Mouse (Mus musculus) heart, embryonic 15.5 days (tissue): Measurements from ENCODE around the gene Aph1c. TPM values are rescaled to one million over a fixed set of nuclear protein-coding genes. Genes with fewer than 3 reads are reported as not detected.
"Not testable (repeated sequence)": the region's sequence is repeated elsewhere in the genome, so short reads cannot be mapped to it uniquely, and the experiment has no call there.

Source experiments
- ATAC-seq: fragments of 200-750 bp; cut with Nextera tagmentation; replicated peaks from 2 replicates; pipeline ENCODE4 v1.8.0; 2017; ENCODE audit warnings: low read depth, moderate TSS enrichment; ENCODE audit not compliant: insufficient number of reproducible peaks, insufficient read depth, low FRiP score
- H3K27ac ChIP-seq: fragments of 300-500 bp; sonication (generic); 2 replicates; pipeline ENCODE4 v1.5.1; 2015; ENCODE audit warnings: mild to moderate bottlenecking, inconsistent platforms
- H3K27me3 ChIP-seq: fragments of 300-500 bp; sonication (generic); 2 replicates; pipeline ENCODE4 v1.6.1; 2015; ENCODE audit warnings: inconsistent platforms
- H3K36me3 ChIP-seq: fragments of 300-500 bp; sonication (generic); 2 replicates; pipeline ENCODE4 v1.6.1; 2015; ENCODE audit warnings: mild to moderate bottlenecking, inconsistent platforms
- H3K4me1 ChIP-seq: fragments of 300-500 bp; sonication (generic); replicated peaks from 2 replicates; pipeline ENCODE4 v1.6.1; 2015; ENCODE audit warnings: inconsistent platforms
- H3K4me2 ChIP-seq: fragments of 300-500 bp; sonication (generic); 2 replicates; pipeline ENCODE4 v1.6.1; 2015; ENCODE audit warnings: inconsistent platforms, mild to moderate bottlenecking, moderate library complexity
- H3K4me3 ChIP-seq: fragments of 300-500 bp; sonication (generic); 2 replicates; pipeline ENCODE4 v1.5.1; 2015; ENCODE audit warnings: mild to moderate bottlenecking, inconsistent platforms
- H3K9ac ChIP-seq: fragments of 300-500 bp; sonication (generic); 2 replicates; pipeline ENCODE4 v1.6.1; 2015; ENCODE audit warnings: mild to moderate bottlenecking, inconsistent platforms
- H3K9me3 ChIP-seq: fragments of 300-500 bp; sonication (generic); replicated peaks from 2 replicates; pipeline ENCODE4 v1.6.1; 2016; ENCODE audit warnings: inconsistent platforms
- WGBS: fragments of 180-500 bp; shearing (Covaris S2); methylation state at CpG from one replicate; pipeline ENCODE4 v1.1.7; 2015; ENCODE audit warnings: mixed read lengths; 5-methylcytosine and 5-hydroxymethylcytosine counted together
- polyA plus RNA-seq: library from polyadenylated mRNA; unstranded; fragments of >200 nt; fragmentation: Nextera tagmentation; extraction: Ambion mirVana; gene quantifications from 2 replicates; pipeline ENCODE4 v1.2.1, GENCODE M21; 2015

Gene Aph1c
- polyA plus RNA-seq, 1 experiment from 2014 or later: 1.7 TPM

DNA sequence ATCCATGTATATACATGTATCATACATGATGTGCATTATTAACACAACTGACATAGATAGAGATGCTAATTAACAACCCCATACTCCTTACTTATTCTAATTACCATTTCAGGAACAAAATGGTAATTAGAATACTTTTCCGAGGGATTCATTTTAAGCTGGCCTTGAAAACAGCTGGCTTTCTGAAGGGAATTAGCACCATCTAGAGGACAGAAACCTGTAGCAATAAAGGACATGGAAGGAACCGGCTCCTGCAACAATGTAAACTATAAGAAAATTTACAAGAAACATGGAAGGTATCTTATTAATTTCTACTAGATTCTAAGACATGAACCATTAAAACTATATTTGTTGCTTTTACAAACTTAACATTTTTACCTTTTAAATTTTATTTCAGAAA is 46.7 kb downstream of the Aph1c start:
- no peaks in the 10 kb centered on the region for H3K9me3 ChIP-seq
- no peak overlapping the region for H3K9ac ChIP-seq
- ATAC-seq: no peak
- H3K4me2 ChIP-seq: no peak overlapping the region
- H3K36me3 ChIP-seq: 0 out of 2 replicates have a peak, but pooled peaks cover 3% of the 10 kb centered on the region
- no peak overlapping the region for H3K27ac ChIP-seq
- H3K27me3 ChIP-seq: no peaks in the 10 kb centered on the region
- H3K4me1 ChIP-seq: no peaks in the 10 kb centered on the region
- WGBS: 10% methylated on average over 2 of the region's 2 CpGs
- H3K4me3 ChIP-seq: no peak overlapping the region

DNA sequence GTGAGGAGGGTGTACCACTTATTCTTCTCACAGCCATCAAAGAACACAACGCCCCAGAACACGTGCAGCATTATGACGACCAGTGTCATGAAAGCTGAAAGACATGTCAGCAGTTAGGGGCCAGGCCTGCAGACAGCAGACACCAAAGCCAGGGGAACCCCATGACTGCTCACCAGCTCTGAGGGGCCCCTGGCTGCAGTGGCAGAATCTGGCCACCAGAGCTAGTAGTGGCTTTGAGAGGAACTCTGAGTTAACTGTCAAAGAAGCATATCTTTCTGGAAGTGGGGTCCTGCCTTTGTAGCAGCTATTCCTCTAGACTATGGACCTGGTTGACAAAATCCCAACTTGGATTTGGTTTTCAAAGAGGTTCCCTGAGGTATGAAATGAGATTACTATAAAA is 50.0 kb downstream of the Aph1c start:
- ATAC-seq, H3K27ac ChIP-seq, H3K4me2 ChIP-seq, H3K9ac ChIP-seq, H3K36me3 ChIP-seq, H3K4me1 ChIP-seq, H3K27me3 ChIP-seq, H3K9me3 ChIP-seq, H3K4me3 ChIP-seq: not testable (repeated sequence)
- 43% methylated on average over 1 of the region's 3 CpGs for WGBS

DNA sequence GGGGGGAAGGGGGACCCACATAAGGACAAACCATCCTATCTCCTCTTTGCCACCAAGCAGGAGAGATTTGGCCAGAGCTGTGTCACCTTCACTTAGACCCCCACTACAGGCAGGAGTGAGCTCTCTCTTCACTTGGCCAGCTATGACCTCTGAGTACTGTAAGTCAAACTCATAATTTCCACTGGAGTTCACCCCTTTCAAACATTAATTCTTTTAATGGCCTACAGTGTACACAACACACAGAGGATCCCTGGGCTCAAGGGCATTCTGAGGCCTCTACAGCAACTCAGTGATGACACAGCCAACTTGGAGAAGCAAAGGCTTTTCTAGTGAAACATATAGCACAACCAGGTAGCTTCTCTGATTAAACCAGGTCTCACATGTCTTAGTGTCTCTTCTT is 63.8 kb downstream of the Aph1c start:
- no peak for ATAC-seq
- H3K27me3 ChIP-seq: no peaks in the 10 kb centered on the region
- H3K4me1 ChIP-seq: no peaks in the 10 kb centered on the region
- H3K9me3 ChIP-seq: no peaks in the 10 kb centered on the region
- no peaks in the 10 kb centered on the region for H3K36me3 ChIP-seq
- H3K9ac ChIP-seq: no peak overlapping the region
- no peak overlapping the region for H3K4me3 ChIP-seq
- H3K4me2 ChIP-seq: no peak overlapping the region
- no peak overlapping the region for H3K27ac ChIP-seq

DNA sequence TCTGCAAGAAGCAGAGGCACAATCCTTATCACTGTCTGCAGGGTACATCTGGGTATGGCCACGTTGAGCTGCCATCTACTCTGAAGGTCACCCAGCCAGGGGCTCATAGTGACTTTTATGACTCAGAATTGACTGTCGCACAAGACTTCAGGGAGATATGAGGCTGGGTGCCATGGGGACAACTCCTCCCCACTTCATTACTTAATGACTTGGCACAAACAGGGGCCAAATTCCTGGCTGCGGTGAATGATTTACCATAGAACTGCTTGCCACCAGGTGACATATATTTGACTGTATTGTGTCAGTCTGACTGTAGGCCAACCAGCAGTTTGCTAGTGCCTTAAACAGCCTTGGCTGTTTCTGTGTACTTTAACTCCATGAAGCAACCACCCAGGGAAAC is 65.3 kb downstream of the Aph1c start:
- 57% methylated on average over 3 of the region's 3 CpGs for WGBS
- H3K27ac ChIP-seq: no peak overlapping the region
- no peaks in the 10 kb centered on the region for H3K36me3 ChIP-seq
- H3K27me3 ChIP-seq: no peaks in the 10 kb centered on the region
- H3K4me1 ChIP-seq: no peaks in the 10 kb centered on the region
- no peak for ATAC-seq
- H3K4me2 ChIP-seq: no peak overlapping the region
- H3K9ac ChIP-seq: no peak overlapping the region
- no peaks in the 10 kb centered on the region for H3K9me3 ChIP-seq
- no peak overlapping the region for H3K4me3 ChIP-seq

DNA sequence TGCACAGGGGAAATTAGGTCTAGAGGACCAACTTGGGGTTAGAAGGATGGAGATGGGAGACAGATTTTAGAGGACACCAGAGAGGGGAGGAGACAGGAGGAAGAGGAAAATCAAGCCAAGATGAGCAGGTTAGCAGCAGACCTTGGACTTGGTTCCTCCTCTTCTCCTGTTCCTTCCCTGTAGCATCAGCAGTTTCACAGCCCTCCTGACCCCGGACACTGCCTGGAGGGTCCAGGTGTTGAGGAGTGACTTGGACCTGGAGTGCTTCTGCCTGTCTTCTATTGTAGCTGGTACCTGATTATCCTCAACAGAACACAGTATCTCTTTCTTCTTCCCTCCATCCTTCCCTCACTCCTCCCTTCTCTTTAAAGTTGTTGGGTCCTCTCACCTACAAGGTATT is 65.8 kb downstream of the Aph1c start:
- no peak for ATAC-seq
- 75% methylated on average over 1 of the region's 1 CpGs for WGBS

More for the DNA sequence above, 65.8 kb downstream of the Aph1c start:
- H3K4me3 ChIP-seq: no peak overlapping the region
- H3K4me1 ChIP-seq: no peaks in the 10 kb centered on the region
- no peak overlapping the region for H3K9ac ChIP-seq
- no peak overlapping the region for H3K27ac ChIP-seq
- no peak overlapping the region for H3K4me2 ChIP-seq
- H3K27me3 ChIP-seq: no peaks in the 10 kb centered on the region
- no peaks in the 10 kb centered on the region for H3K9me3 ChIP-seq
- no peaks in the 10 kb centered on the region for H3K36me3 ChIP-seq

Other genes with a start within 250 kb of the Aph1c start
- 30.5 and 35.6 TPM in 2 replicates for gene Usp3, start 241.6 kb downstream of the Aph1c start, polyA plus RNA-seq
- 0.39 and 1.3 TPM in 2 replicates for gene Car12, start 121.0 kb downstream of the Aph1c start, polyA plus RNA-seq
- gene Aph1b, start 39.2 kb downstream of the Aph1c start, polyA plus RNA-seq: 5.8 and 5.9 TPM in 2 replicates
- 0.46 and 0.53 TPM in 2 replicates for gene Gm10647, start 37.7 kb downstream of the Aph1c start, polyA plus RNA-seq
- gene Rab8b, start 85.0 kb upstream of the Aph1c start, polyA plus RNA-seq: 14.3 and 18.5 TPM in 2 replicates
- gene Rps27l, start 111.4 kb upstream of the Aph1c start, polyA plus RNA-seq: 404 and 516 TPM in 2 replicates
- 5.6 and 6.0 TPM in 2 replicates for gene Lactb, start 140.8 kb upstream of the Aph1c start, polyA plus RNA-seq
- gene Tpm1, start 214.7 kb upstream of the Aph1c start, polyA plus RNA-seq: 3,993 and 5,392 TPM in 2 replicates